Mouse (Mus musculus) CH12.LX (cell line): ENCODE data around the gene Tgm1. TPM values are rescaled to one million over a fixed set of nuclear protein-coding genes. Genes with fewer than 3 reads are reported as not detected.

ENCODE experiments used
- DNase-seq: peaks from one replicate; pipeline ENCODE4 v3.0.0-alpha.2; 2013; ENCODE audit errors: extremely low read depth
- H3K27ac ChIP-seq: 2 replicates; pipeline ENCODE4 v1.5.1; 2012; ENCODE audit warnings: low read depth, mild to moderate bottlenecking, control low read depth, moderate library complexity; ENCODE audit not compliant: insufficient read depth
- H3K27me3 ChIP-seq: replicated peaks from 2 replicates; pipeline ENCODE3; 2012; ENCODE audit warnings: inconsistent platforms
- H3K36me3 ChIP-seq, 2 experiments: replicated peaks in 1 of 2; 2 replicates each; pipeline versions ENCODE3 to v1.6.1; 2012; ENCODE audit warnings: inconsistent platforms in 1 of 2, low read length in 1 of 2, mild to moderate bottlenecking in 1 of 2, mixed read lengths in 1 of 2, moderate library complexity in 1 of 2; ENCODE audit not compliant: control insufficient read depth in 1 of 2, insufficient read depth in 1 of 2
- H3K4me1 ChIP-seq, 2 experiments: 2 replicates each; pipeline ENCODE4 v1.6.1; 2012; ENCODE audit warnings: inconsistent platforms in 1 of 2, moderate library complexity in 1 of 2; ENCODE audit not compliant: insufficient read depth in 2 of 2, control insufficient read depth in 1 of 2
- H3K4me2 ChIP-seq: 2 replicates; pipeline ENCODE4 v1.6.1; 2012; ENCODE audit warnings: low read depth, mild to moderate bottlenecking, control low read depth; ENCODE audit not compliant: poor library complexity, insufficient read depth, severe bottlenecking
- H3K4me3 ChIP-seq, 3 experiments: fragments of 150-350 bp in 1 of 3; sonication (generic) in 1 of 3; replicated peaks in 1 of 3; 2 replicates each; pipeline versions ENCODE3 to v1.5.1; 2011 to 2012; ENCODE audit warnings: low read depth in 2 of 3, low read length in 2 of 3, mild to moderate bottlenecking in 2 of 3, moderate library complexity in 2 of 3, control low read depth in 1 of 3, improper control_type of control experiment in 1 of 3, inconsistent platforms in 1 of 3, mixed read lengths in 1 of 3; ENCODE audit not compliant: poor library complexity in 1 of 3
- H3K79me2 ChIP-seq: replicated peaks from 2 replicates; pipeline ENCODE4 v1.6.1; 2012; ENCODE audit warnings: mild to moderate bottlenecking, moderate library complexity; ENCODE audit not compliant: control insufficient read depth, poor library complexity, insufficient read depth, severe bottlenecking; ENCODE audit errors: extremely low read depth
- H3K9ac ChIP-seq: 2 replicates; pipeline ENCODE4 v1.6.1; 2012; ENCODE audit warnings: low read depth, mild to moderate bottlenecking, control low read depth, moderate library complexity; ENCODE audit not compliant: insufficient read depth
- H3K9me3 ChIP-seq: replicated peaks from 2 replicates; pipeline ENCODE3; 2012; ENCODE audit warnings: low read length, inconsistent platforms, mixed read lengths
- BHLHE40 ChIP-seq: IDR thresholded peaks from 2 replicates; pipeline ENCODE4 v1.6.1; 2011; ENCODE audit warnings: mild to moderate bottlenecking, low read depth, low read length, improper control_type of control experiment
- CHD1 ChIP-seq: IDR thresholded peaks from 2 replicates; pipeline ENCODE4 v1.6.1; 2012; ENCODE audit warnings: low read depth, low read length, improper control_type of control experiment, inconsistent platforms
- CTCF ChIP-seq, 2 experiments: IDR thresholded peaks in 1 of 2; conservative IDR thresholded peaks in 1 of 2; 2 replicates each; pipeline ENCODE4 v1.5.1; 2011 to 2012; ENCODE audit warnings: low read depth in 2 of 2, low read length in 2 of 2, improper control_type of control experiment in 1 of 2, inconsistent platforms in 1 of 2, mild to moderate bottlenecking in 1 of 2, moderate library complexity in 1 of 2
- E2F4 ChIP-seq: IDR thresholded peaks from 2 replicates; pipeline ENCODE4 v1.6.1; 2011; ENCODE audit warnings: low read depth, low read length, improper control_type of control experiment; ENCODE audit not compliant: insufficient replicate concordance
- GABPA ChIP-seq: IDR thresholded peaks from 2 replicates; pipeline ENCODE4 v1.6.1; 2012; ENCODE audit warnings: low read depth, low read length, improper control_type of control experiment, inconsistent platforms; ENCODE audit not compliant: insufficient replicate concordance
- HCFC1 ChIP-seq: IDR thresholded peaks from 2 replicates; pipeline ENCODE4 v1.6.1; 2012; ENCODE audit warnings: low read depth, mild to moderate bottlenecking, inconsistent platforms, low read length, improper control_type of control experiment
- JUN ChIP-seq: IDR thresholded peaks from 2 replicates; pipeline ENCODE4 v1.6.1; 2011; ENCODE audit warnings: low read depth, mild to moderate bottlenecking, low read length, improper control_type of control experiment, moderate library complexity; ENCODE audit not compliant: insufficient read depth
- KAT2A ChIP-seq: IDR thresholded peaks from 2 replicates; pipeline ENCODE4 v1.6.1; 2012; ENCODE audit warnings: low read length, improper control_type of control experiment, inconsistent platforms; ENCODE audit not compliant: insufficient replicate concordance
- MAFK ChIP-seq: IDR thresholded peaks from 2 replicates; pipeline ENCODE4 v1.6.1; 2011; ENCODE audit warnings: low read length, improper control_type of control experiment; ENCODE audit not compliant: insufficient replicate concordance
- MAX ChIP-seq: IDR thresholded peaks from 2 replicates; pipeline ENCODE4 v1.6.1; 2011; ENCODE audit warnings: low read length, improper control_type of control experiment
- MXI1 ChIP-seq: IDR thresholded peaks from 2 replicates; pipeline ENCODE4 v1.6.1; 2011; ENCODE audit warnings: mild to moderate bottlenecking, low read depth, low read length, improper control_type of control experiment
- NELFE ChIP-seq: IDR thresholded peaks from 2 replicates; pipeline ENCODE4 v1.6.1; 2011; ENCODE audit warnings: low read depth, low read length, improper control_type of control experiment
- NRF1 ChIP-seq: IDR thresholded peaks from 2 replicates; pipeline ENCODE4 v1.6.1; 2014; ENCODE audit warnings: low read depth, mild to moderate bottlenecking, inconsistent platforms, low read length, improper control_type of control experiment, moderate library complexity
- PAX5 ChIP-seq: IDR thresholded peaks from 2 replicates; pipeline ENCODE4 v1.6.1; 2012; ENCODE audit warnings: low read length, inconsistent platforms, mixed read lengths
- POLR2A ChIP-seq: IDR thresholded peaks from 2 replicates; pipeline ENCODE4 v1.6.1; 2011; ENCODE audit warnings: low read depth, mild to moderate bottlenecking, improper control_type of control experiment, low read length
- POLR2AphosphoS2 ChIP-seq: IDR thresholded peaks from 2 replicates; pipeline ENCODE4 v1.6.1; 2011; ENCODE audit warnings: low read depth, low read length, improper control_type of control experiment
- RAD21 ChIP-seq: IDR thresholded peaks from 2 replicates; pipeline ENCODE4 v1.6.1; 2011; ENCODE audit warnings: low read depth, mild to moderate bottlenecking, low read length, improper control_type of control experiment, moderate library complexity
- RCOR1 ChIP-seq: conservative IDR thresholded peaks from 2 replicates; pipeline ENCODE4 v1.6.1; 2012; ENCODE audit warnings: low read depth, mild to moderate bottlenecking, inconsistent platforms, low read length, improper control_type of control experiment
- SIN3A ChIP-seq: IDR thresholded peaks from 2 replicates; pipeline ENCODE4 v1.6.1; 2012; ENCODE audit warnings: low read length, improper control_type of control experiment, inconsistent platforms
- SMC3 ChIP-seq: IDR thresholded peaks from 2 replicates; pipeline ENCODE4 v1.6.1; 2011; ENCODE audit warnings: low read depth, low read length, improper control_type of control experiment
- TBP ChIP-seq: conservative IDR thresholded peaks from 2 replicates; pipeline ENCODE4 v1.6.1; 2011; ENCODE audit warnings: low read depth, low read length, improper control_type of control experiment
- TCF12 ChIP-seq: IDR thresholded peaks from 2 replicates; pipeline ENCODE4 v1.6.1; 2014; ENCODE audit warnings: low read depth, mild to moderate bottlenecking, inconsistent platforms, low read length, improper control_type of control experiment
- UBTF ChIP-seq: IDR thresholded peaks from 2 replicates; pipeline ENCODE4 v1.6.1; 2012; ENCODE audit warnings: low read depth, mild to moderate bottlenecking, inconsistent platforms, low read length, improper control_type of control experiment, moderate library complexity
- USF1 ChIP-seq: IDR thresholded peaks from 2 replicates; pipeline ENCODE4 v1.6.1; 2014; ENCODE audit warnings: low read depth, mild to moderate bottlenecking, inconsistent platforms, low read length, improper control_type of control experiment
- USF2 ChIP-seq: conservative IDR thresholded peaks from 2 replicates; pipeline ENCODE4 v1.6.1; 2011; ENCODE audit warnings: low read depth, low read length, improper control_type of control experiment
- ZC3H11A ChIP-seq: IDR thresholded peaks from 2 replicates; pipeline ENCODE4 v1.6.1; 2012; ENCODE audit warnings: low read depth, mild to moderate bottlenecking, inconsistent platforms, low read length, improper control_type of control experiment
- ZKSCAN1 ChIP-seq: IDR thresholded peaks from 2 replicates; pipeline ENCODE4 v1.6.1; 2012; ENCODE audit warnings: low read depth, inconsistent platforms, low read length, improper control_type of control experiment, borderline replicate concordance
- ZMIZ1 ChIP-seq: IDR thresholded peaks from 2 replicates; pipeline ENCODE4 v1.6.1; 2012; ENCODE audit warnings: low read depth, mild to moderate bottlenecking, inconsistent platforms, low read length, improper control_type of control experiment
- ZNF384 ChIP-seq: IDR thresholded peaks from 2 replicates; pipeline ENCODE4 v1.6.1; 2012; ENCODE audit warnings: low read depth, low read length, improper control_type of control experiment, inconsistent platforms
- dilution Hi-C: fragments of 300-500 bp; cut with MboI; formaldehyde crosslinking; loops from 2 replicates; pipeline ENCODE4 v1.14.3; 2020; ENCODE audit warnings: low sequenced_read_pairs; ENCODE audit not compliant: extremely low pct_unique_long_range_greater_than_20kb, extremely low pct_ligation_motif_present
- in situ Hi-C: fragments of 300-500 bp; cut with MboI; formaldehyde crosslinking; loops from 3 replicates; pipeline ENCODE4 v1.14.3; 2019; ENCODE audit warnings: low sequenced_read_pairs, low pct_ligation_motif_present, low pct_unique_long_range_greater_than_20kb, mixed read lengths
- polyA plus RNA-seq: library from polyadenylated mRNA; unstranded; fragments of >175 nt; gene quantifications from 2 replicates; pipeline ENCODE4 v1.2.1, GENCODE M21; 2012; ENCODE audit warnings: low read depth; ENCODE audit not compliant: insufficient read length
- total RNA-seq, 2 experiments: library from RNA; depleted of rRNA; stranded (reverse); fragments of 300-350 nt in 1 of 2; fragments of >200 nt in 1 of 2; gene quantifications; 2 replicates each; pipeline ENCODE4 v1.2.3; 2012 to 2014

Tgm1 gene
- total and polyA plus RNA-seq, 3 experiments, result 0.07 to 0.14 TPM; not detected in 1

- no peaks in the 10 kb centered on the region for H3K27me3 ChIP-seq
- H3K27ac ChIP-seq, result no peak overlapping the region
- in situ Hi-C loops, result loop anchor here (5.0 kb wide), 1 partner anchor 70 kb away; no protein-coding TSS in a partner anchor
- TF ChIP-seq PAX5, result no peak
- TF ChIP-seq POLR2AphosphoS2, result no peak
- TF ChIP-seq E2F4, result no peak
- TF ChIP-seq, all 38 proteins: peak for 0
- no peaks in the 10 kb centered on the region for H3K9me3 ChIP-seq
- no peaks in the 10 kb centered on the region for H3K79me2 ChIP-seq
- H3K36me3 ChIP-seq, result peaks cover 29 to 35% of the 10 kb centered on the region in 2 experiments
- peaks cover 5 to 45% of the 10 kb centered on the region in 2 experiments for H3K4me1 ChIP-seq
- H3K4me3 ChIP-seq, result peak overlapping the region; percentile 77 to 85 (median 79)
- no peak for DNase-seq
- H3K4me2 ChIP-seq, result peak overlapping the region; percentile 95
- dilution Hi-C loops, result no loop called here
- peak overlapping the region; percentile 34; the same call in 1 of the 2 replicates for H3K9ac ChIP-seq
Observed at GRCm38 (mm10) chr14:55682118-55682493, 31.6 kb downstream of the Tgm1 start.

GRCm38 (mm10) chr14:55681160-55682117 lies 32.3 kb downstream of the Tgm1 start, which contains the start of gene Tinf2:
TSS of gene Tinf2 (minus strand) at chr14:55681820.
- peak within 1 kb of the TSS; percentile 95 for H3K4me2 ChIP-seq
- no peaks in the 10 kb centered on the region for H3K79me2 ChIP-seq
- peak within 1 kb of the TSS; percentile 62 for H3K9ac ChIP-seq
- H3K4me1 ChIP-seq, result peaks cover 5 to 52% of the 10 kb centered on the region in 2 experiments
- peak within 1 kb of the TSS; percentile 77 to 85 (median 79) for H3K4me3 ChIP-seq
- peak within 1 kb of the TSS; percentile 56 for H3K27ac ChIP-seq
- DNase-seq, result peak; percentile 95
- dilution Hi-C loops (no loop called here), in situ Hi-C loops (loop anchor here (5.0 kb wide), 1 partner anchor 71 kb away; no protein-coding TSS in a partner anchor)
- H3K27me3 ChIP-seq, result no peaks in the 10 kb centered on the region
- H3K9me3 ChIP-seq, result no peaks in the 10 kb centered on the region
- H3K36me3 ChIP-seq, result peaks cover 35 to 42% of the 10 kb centered on the region in 2 experiments
- TF ChIP-seq E2F4 (peak; percentile 92; the same call in 1 of the 2 replicates), TBP (0 out of 2 replicates have a peak, but pooled peaks have one; percentile 43), ZMIZ1 (peak; percentile 81), ZKSCAN1 (no peak; the same call in 1 of the 2 replicates), RCOR1 (peak; percentile 80), JUN (0 out of 2 replicates have a peak, but pooled peaks have one; percentile 46), MAFK (peak; percentile 62; the same call in 1 of the 2 replicates), TCF12 (peak; percentile 72), SMC3 (peak; percentile 76), CHD1 (no peak), MXI1 (peak; percentile 85), ZC3H11A (peak; percentile 1; the same call in 1 of the 2 replicates), CTCF (conservative IDR thresholded peaks at IDR 0.05 in 1 of 2, IDR thresholded peaks at IDR 0.05 in 1 of 2; ENCODE audit: low read depth in 2 of 2, low read length in 2 of 2) (peak; percentile 48 to 86), GABPA (peak; percentile 100), MAX (peak; percentile 79), USF1 (no peak), NRF1 (peak; percentile 54), SIN3A (peak; percentile 94), POLR2A (peak; percentile 79), RAD21 (peak; percentile 77), NELFE (peak; percentile 91), UBTF (no peak; the same call in 1 of the 2 replicates), BHLHE40 (peak; percentile 53; the same call in 1 of the 2 replicates), KAT2A (peak; percentile 82; the same call in 1 of the 2 replicates), ZNF384 (no peak), HCFC1 (peak; percentile 84), USF2 (no peak), PAX5 (no peak)
